Mouse (Mus musculus) thymus, postnatal 0 days (tissue): ENCODE data around the gene Gm10553. TPM values are rescaled to one million over a fixed set of nuclear protein-coding genes. Genes with fewer than 3 reads are reported as not detected.
"Not testable (repeated sequence)": the region's sequence is repeated elsewhere in the genome, so short reads cannot be mapped to it uniquely, and the experiment has no call there.

Source experiments
- DNase-seq: peaks from one replicate; pipeline ENCODE4 v3.0.0-alpha.2; 2015; ENCODE audit warnings: low spot score
- polyA plus RNA-seq: library from polyadenylated mRNA; unstranded; fragments of >200 nt; fragmentation: Nextera tagmentation; extraction: Ambion mirVana; gene quantifications from 2 replicates; pipeline ENCODE4 v1.2.1, GENCODE M21; 2015

Gene Gm10553
- not detected in 2 replicates for polyA plus RNA-seq

DNA sequence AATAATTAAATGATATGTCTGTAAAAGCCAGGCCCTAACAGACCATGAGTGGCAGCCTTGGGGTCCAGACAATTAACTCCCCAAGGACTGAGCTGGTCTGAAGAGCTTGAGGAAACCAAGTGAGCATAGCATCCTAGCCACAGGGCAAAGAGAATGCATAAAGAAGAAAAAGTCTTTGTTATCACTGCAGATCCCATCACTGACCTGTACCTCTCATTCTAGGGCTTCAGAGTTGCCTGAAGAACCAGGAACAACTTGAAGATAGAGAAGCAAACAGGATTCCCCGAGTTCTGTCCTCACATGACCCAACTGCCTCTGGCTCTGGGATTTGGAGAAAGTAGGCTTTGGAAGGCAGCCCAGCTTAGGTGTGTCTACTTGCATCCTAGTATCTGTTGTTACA lies at the start of gene Gm10553:
Gene Gm10553, plus strand, starts transcription at position 301 of the 400 bp plus-strand sequence.
- DNase-seq, result not testable (repeated sequence)

DNA sequence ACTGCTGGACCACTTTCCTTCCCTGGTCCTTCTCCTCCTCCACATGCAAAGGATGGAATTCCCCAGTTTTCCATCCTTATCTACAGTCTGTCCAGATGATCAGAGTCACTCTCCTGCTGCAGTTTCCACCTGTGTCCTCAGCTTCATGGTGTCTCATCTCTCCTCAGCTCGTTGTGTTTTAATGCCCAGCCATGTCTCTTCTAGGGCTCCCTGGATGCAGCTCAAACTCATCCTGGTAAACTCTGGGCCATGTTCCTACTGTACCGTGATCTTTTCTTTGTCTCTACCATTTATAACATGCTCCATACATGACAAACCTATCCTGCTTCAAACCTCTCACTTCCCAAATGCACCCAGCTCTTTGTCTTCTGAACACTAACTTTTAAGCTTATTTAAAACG lies 28.3 kb upstream of the Gm10553 start:
- DNase-seq, result not testable (repeated sequence)

DNA sequence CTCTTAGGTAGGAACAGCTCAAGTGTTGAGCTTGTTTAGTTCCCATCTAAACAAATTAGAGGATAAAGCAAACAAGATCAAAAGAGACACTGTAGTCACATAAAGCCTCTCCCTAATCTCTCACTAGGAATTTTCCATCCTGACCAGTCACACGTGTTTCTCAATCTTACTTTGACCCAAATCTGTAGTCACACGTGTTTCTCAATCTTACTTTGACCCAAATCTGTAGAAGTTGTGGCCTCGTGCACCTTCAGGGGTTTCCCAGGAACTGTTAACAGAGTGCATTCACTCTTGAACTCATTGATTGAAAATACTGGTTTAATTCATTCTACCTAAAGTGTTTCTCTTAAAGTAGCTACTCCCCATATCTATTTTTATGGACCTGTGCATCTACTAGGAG lies 26.9 kb upstream of the Gm10553 start:
- DNase-seq, result not testable (repeated sequence)

DNA sequence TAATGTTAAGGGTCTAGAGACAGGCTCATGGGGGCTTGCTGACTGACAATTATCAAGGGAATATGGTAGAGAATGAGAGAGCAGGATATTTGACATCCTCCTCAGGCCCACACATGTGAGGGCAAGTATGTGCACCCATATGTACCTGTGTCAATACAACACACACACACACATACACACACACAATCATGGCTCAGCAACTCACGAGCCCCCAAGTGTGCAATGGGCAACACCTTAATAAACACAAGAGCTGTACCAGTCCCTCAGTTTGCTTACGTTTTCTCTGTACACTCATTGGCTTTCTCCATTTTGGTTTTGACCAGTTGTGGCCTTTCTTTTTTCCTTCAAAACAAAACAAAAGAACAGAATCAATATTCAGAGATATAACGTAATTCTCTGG lies 15.2 kb upstream of the Gm10553 start:
- not testable (repeated sequence) for DNase-seq

DNA sequence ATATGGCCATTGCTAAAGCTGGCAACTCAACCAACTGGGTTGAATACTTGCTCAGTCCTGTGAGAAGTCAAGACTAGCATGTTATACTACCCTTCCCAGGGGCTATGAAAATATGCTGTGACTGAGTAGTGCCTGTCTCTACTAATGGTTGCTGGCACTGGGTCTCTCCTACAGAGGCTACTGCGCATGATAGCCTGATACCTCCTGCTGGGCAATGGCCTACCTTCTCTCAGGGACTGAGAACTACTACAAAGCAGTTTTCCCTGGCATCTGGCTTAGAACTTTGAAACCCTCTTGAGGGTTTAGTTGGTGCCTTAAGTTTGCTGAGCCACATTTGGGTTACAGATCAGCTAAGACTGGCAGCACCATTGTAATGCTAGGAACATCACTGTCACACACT lies 13.8 kb upstream of the Gm10553 start:
- not testable (repeated sequence) for DNase-seq

DNA sequence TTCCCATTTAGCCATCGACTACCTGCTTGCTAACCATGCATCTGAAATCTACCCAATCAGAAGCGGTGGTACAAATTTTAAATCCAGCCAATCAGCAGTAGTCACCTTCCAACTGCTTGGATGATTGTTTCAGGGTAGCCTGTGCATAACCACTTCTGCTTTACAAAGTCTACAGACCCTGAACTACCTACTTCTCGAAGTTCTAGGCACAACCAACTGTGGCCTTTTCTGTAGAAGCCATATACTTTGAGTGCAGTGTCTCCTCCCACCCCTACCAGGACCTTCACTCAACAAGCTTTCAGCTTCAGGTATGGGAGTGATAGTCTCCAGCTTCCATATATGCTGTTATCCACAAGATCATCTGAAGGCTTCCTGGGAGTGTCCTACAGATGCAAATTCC lies 7.8 kb upstream of the Gm10553 start:
- not testable (repeated sequence) for DNase-seq

DNA sequence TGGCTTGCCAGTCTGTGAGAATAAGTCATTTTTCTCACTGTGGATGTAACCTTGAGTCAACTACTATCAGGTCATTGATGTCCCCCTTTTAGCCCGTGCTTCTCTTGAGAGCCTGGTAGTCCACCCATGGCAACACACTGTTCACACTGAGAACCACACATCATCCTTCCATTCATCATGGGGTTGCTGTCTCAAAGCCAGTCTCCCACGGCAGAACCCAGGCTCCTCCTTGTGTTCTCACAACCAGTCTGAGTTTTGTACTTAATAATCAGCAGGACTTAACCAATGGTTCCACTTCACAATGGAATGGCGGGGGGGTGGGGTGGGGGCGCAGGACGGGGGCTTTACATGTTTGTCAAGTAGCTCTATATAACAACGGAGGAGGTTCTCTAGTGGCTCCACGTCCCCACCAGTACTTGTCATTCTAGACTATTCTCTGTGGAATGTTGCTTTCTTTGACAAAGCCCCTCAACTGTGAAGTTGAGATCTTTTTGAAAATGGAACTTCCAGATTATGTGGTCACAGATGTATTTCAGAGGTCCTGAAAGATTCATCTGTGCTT lies 6.9 kb upstream of the Gm10553 start:
- not testable (repeated sequence) for DNase-seq

DNA sequence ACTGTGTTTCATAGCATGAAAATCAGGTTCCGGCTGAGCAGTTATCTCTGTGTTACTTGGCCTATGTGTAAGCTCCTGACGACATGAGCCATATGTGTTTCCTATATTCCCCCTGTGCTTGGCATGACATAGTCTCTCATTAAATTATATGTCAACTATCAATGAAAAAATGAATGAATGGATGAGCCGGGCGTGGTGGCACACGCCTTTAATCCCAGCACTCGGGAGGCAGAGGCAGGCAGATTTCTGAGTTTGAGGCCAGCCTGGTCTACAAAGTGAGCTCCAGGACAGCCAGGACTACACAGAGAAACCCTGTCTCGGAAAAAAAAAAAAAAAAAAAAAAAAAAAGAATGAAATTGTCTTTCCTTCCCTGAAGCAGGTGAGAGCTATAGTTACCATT lies 883 bp upstream of the Gm10553 start:
- not testable (repeated sequence) for DNase-seq

DNA sequence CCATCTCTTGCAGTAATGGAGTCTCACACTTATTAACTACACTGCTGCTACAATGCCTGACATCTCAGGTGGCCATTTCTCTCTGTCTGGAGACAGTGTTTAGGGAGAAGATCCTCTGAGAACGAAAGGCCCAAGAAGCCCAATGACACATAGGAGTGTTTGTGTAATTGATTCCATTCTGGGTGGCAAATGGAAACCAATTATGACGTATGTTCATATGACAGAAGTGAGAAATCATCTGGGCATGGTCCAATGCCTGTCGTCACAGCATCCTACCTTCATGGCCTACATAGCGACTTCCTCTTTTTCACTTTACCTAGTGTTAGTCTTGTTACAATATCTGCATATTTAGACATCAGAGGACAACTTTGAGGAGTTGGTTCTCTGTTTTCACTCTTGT lies 1.8 kb downstream of the Gm10553 start:
- DNase-seq, result not testable (repeated sequence)

DNA sequence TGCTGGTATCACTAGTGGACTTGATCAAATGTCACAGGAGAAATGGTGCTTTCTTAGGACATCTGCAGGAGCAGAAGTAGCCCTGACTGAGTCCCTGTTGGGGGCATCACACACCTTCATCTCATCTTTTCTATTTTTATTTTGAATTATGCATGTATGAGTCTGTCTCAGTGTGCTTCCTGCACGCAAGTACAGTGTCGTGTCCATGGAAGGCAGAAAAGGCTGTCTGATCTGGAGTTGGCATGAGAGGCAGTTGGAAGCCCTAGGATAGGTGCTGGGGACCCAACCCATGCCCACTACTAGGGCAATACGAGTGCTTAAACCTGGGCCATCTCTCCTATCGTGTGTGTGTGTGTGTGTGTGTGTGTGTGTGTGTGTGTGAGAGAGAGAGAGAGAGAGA lies 5.4 kb downstream of the Gm10553 start:
- not testable (repeated sequence) for DNase-seq

DNA sequence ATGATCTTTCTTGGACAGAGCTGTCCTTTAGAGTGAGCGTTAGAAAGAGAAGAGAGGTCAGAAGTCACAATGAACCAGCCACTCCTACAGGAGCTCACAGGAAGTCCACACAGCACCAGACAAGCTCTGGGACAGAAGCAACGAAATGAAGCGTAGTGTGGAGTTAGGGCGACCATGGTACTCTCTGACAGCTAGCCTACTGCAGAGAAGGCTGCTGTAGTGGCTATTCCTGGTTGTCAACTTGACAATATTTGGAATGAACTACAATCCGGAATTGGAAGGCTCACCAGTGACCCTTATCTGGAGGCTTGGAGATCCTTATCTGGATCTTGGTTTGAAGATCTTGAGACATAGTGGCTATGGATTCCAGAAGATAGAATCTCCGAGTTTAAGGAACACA lies 6.0 kb downstream of the Gm10553 start:
- DNase-seq, result not testable (repeated sequence)

DNA sequence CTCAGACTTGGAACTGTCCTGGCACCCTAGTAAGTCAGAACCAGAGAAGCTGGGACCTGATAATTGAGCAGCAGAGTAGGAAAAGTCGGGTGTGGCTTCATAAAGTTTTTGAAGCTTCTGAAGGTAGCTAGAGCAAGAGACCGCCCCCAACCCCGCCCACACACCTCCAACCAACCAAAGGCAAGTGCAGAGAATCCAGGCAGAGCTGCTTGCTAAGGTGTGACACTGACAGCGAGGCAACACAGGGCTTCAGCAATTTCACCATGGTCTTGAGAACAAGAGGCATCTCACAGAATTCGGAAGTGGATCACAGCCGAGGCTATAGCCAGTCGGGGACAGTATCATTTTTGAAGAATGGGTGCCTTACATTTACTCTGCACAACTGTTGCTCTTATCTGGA lies 9.8 kb downstream of the Gm10553 start, which contains the start of gene A530032D15Rik:
Gene A530032D15Rik, minus strand, starts transcription at position 101 of the 400 bp plus-strand sequence.
- not testable (repeated sequence) for DNase-seq

DNA sequence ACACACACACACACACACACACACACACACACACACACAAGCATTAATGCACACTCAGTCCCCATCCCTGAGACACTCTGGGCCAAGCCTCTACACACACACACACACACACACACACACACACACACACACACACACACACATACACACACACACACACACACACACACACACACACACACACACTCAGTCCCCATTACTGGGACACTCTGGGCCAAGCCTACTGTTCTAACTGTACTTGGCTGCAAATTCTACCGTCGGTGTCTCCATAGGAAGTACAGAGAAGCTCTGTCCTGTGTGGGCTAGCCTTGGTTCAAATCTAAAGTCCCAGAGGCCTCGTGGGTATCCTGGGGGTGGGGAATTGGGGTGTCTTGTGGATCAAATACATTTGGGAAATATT lies 10.9 kb downstream of the Gm10553 start:
- not testable (repeated sequence) for DNase-seq

DNA sequence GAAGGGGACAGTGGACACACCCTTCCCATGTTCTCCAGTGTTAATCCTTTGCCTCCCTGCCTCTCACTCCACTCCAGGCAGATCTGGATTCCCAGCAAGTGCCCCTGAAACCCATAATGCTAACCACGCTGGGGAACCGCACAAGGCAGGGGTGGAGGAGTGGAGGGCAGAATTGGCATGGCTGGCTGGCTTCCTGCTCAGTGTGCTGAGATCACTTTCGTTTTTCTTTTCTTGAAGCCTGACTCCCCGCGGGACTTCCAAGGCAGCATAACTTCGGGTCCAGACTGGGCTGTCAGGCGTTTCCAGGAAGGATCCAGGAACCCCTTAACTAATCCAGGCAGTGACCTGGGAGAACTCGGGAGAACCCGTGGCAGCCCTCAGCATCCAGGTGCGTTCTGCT lies 11.6 kb downstream of the Gm10553 start:
- DNase-seq, result not testable (repeated sequence)

DNA sequence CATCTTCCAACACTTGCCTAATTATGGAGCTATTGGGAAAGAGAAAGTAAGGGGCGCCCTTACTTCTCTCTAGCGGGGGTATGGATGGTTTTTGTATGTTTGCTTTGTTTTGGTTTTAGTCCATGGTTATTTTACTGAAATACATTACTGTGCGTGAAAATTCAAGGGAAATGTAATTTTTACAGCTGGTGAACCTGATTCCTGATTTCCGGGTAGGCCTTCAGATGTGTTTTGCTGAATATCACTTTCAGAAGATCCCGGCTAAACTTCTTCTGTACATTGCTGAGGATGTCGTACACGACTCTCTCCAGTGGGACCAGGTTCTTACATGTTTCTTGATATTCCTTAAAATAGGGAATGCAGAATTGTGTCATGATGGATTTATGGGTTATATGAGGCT lies 12.3 kb downstream of the Gm10553 start:
- DNase-seq, result not testable (repeated sequence)

DNA sequence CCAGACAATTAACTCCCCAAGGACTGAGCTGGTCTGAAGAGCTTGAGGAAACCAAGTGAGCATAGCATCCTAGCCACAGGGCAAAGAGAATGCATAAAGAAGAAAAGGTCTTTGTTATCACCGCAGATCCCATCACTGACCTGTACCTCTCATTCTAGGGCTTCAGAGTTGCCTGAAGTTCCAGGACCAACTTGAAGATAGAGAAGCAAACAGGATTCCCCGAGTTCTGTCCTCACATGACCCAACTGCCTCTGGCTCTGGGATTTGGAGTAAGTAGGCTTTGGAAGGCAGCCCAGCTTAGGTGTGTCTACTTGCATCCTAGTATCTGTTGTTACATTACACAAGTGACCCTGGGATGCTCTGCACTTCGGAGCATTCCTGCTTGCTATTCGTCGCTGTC lies 12.9 kb downstream of the Gm10553 start:
- not testable (repeated sequence) for DNase-seq

DNA sequence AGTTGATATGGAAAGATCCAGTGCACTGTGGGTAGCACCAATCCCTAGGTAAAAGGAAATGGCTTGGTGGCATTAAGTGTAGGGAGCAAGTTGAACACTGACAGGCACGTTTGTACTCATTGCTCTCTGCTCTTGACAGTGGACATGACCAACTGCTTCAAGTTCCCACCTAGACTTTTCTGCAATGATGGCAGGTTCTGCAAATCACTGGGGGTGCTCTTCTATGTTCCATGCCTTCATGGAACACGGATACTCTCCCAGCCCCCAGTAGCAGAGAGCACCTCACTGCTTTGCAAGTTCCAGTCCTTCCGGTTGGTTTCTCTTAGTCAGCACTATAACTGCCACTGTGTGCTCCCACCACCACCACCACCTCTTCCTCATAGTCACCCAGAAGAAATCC lies 14.1 kb downstream of the Gm10553 start:
- DNase-seq, result not testable (repeated sequence)

DNA sequence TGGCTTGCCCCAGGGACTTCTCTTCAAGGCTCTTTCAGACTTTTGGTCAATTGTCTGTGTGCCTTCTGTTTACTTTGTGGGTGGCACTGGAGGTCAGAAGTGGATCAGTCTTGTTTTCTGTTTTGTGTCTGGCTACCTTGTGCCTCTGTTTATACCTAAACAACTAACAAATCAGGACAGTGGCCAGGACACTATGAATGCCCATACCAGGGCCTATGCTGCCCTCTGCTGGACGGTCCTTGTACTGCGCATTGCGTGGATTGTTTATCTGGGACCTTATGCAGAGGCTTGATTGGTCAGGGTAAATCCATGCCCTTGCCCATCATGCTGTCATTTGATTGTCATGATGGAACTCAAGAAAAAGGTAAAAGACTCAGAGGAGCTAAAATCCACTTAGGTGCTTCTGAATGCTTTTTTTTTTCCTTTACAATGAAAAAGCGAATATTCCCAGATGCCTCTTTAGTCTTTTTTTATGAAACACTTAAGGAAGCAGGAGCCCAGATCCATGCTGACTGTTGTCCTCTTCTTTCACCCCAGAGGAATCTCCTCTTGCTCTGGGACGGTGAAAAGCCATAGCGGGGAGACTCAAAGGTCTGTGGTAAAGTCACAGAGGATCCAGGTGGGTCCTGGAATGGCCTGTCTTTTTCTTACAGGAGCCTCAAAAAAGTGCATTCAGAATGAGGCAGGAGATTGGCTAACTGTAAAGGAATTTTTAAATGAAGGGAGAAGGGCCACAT lies 14.9 kb downstream of the Gm10553 start:
- DNase-seq, result not testable (repeated sequence)

DNA sequence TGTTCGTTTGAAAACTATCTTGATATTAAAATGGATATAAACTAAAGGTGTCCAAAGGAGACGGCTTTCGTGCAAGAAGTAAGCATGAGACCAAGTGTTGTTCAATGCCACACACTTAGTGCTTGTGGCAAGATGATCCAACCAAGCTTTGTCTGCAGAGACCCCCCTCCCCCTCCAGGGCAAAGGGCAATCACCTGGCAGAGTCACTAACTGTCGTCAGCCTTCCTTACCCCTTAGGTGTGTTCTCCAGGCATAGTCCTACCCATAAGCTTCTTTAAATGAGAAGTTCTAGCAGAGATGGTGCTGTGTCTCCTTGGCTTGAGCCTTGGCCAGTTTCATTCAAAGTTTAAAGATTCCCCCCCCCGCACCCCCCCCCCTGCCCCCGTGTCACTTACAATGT lies 17.6 kb downstream of the Gm10553 start:
- DNase-seq, result not testable (repeated sequence)

DNA sequence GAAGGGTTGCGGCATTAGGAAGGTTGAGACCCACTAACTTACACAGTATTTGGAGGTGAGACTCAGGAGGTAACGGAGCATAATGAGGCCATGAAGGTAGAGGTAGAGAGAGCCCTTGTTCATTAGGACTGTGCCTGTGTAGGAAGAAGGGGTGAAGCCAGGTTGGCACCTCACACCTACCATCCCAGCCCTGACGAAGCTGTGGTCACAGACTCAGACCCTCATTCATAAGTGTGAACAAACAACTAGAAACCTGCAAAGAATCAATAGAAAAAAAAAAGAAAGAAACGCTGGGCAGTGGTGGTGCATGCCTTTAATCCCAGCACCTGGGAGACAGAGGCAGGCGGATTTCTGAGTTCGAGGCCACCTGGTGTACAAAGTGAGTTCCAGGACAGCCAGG lies 18.4 kb downstream of the Gm10553 start:
- DNase-seq, result not testable (repeated sequence)

DNA sequence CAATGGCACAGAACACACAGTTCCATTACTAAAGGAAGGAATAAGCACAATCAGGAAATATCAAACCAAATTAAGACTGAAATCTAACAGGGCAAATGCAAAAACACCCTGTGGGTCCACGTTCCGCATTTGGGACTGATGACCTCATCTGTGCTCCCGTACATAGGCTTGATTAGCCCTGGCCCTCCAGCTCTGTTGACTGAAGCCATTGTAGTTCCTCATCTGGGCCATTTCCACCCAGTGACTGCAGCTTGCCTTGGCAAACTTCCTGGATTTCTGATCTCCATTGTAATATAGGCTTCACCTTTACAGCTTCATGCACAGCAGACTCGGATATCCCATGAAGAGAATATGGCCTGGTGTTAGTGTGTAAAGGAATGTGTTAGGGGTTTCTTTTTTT lies 21.9 kb downstream of the Gm10553 start:
- not testable (repeated sequence) for DNase-seq

DNA sequence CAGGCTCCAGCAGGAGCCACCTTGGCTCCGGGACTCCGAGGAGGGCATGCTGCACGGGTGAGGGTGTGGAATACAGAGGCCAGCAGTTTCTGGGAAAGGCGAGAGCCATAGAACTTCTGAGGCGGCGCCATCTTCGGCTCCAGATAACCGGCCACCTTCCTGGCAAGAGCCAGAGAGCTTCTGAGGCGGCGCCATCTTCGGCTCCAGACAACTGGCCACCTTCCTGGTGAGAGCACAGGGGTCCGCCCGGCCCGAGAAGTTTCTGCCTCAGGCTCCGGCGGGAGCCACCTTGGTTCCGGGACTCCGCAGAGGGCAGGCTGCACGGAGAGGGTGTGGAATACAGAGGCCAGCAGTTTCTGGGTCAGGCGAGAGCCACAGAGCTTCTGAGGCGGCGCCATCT lies 33.7 kb downstream of the Gm10553 start:
- DNase-seq, result not testable (repeated sequence)
